Mouse (Mus musculus): ENCODE measurements around the gene Nuak2. TPM values are rescaled to one million over a fixed set of nuclear protein-coding genes. Genes with fewer than 3 reads are reported as not detected.
"Not testable (repeated sequence)": the region's sequence is repeated elsewhere in the genome, so short reads cannot be mapped to it uniquely, and the experiment has no call there.

Nuak2 gene
- polyA plus RNA-seq, 2 experiments, result 1.7 to 3.4 TPM

- Histone ChIP-seq H3K4me3 (replicated peaks; ENCODE audit: low read length) (no peak overlapping the region), H3K36me3 (ENCODE audit: control insufficient read depth, insufficient read depth, low read length) (no peaks in the 10 kb centered on the region), H3K27ac (replicated peaks; ENCODE audit: low read depth, low read length) (no peak overlapping the region), H3K9ac (ENCODE audit: low read depth, low read length, severe bottlenecking) (no peak overlapping the region), H3K27me3 (ENCODE audit: control insufficient read depth, insufficient read depth, low read length) (no peaks in the 10 kb centered on the region), H3K4me1 (ENCODE audit: control insufficient read depth, insufficient read depth, low read length) (no peaks in the 10 kb centered on the region), H3K4me2 (replicated peaks; ENCODE audit: low read depth, low read length, severe bottlenecking) (no peak overlapping the region), H3K9me3 (ENCODE audit: control insufficient read depth, low read length) (no peaks in the 10 kb centered on the region)
- no peak for DNase-seq (ENCODE audit: low spot score)
- TF ChIP-seq POLR2A (IDR thresholded peaks at IDR 0.05; ENCODE audit: borderline replicate concordance, extremely low read depth, insufficient read depth, insufficient read length), result no peak
- WGBS, result 70% methylated on average over 3 of the region's 3 CpGs
- ATAC-seq (ENCODE audit: low FRiP score, low read depth), result no peak
Observed at GRCm38 (mm10) chr1:132276694-132277093, 39.2 kb upstream of the Nuak2 start.

- H3K9ac ChIP-seq (ENCODE audit: low read depth, low read length, severe bottlenecking), result no peak overlapping the region
- no peaks in the 10 kb centered on the region for H3K27me3 ChIP-seq (ENCODE audit: control insufficient read depth, insufficient read depth, low read length)
- ATAC-seq (ENCODE audit: low FRiP score, low read depth) (no peak), DNase-seq (ENCODE audit: low spot score) (no peak)
- 59% methylated on average over 6 of the region's 6 CpGs for WGBS
- H3K4me2 ChIP-seq (replicated peaks; ENCODE audit: low read depth, low read length, severe bottlenecking), result no peak overlapping the region
- H3K27ac ChIP-seq (replicated peaks; ENCODE audit: low read depth, low read length), result no peak overlapping the region
- H3K9me3 ChIP-seq (ENCODE audit: control insufficient read depth, low read length), result no peaks in the 10 kb centered on the region
- H3K4me3 ChIP-seq (replicated peaks; ENCODE audit: low read length), result no peak overlapping the region
- H3K36me3 ChIP-seq (ENCODE audit: control insufficient read depth, insufficient read depth, low read length), result no peaks in the 10 kb centered on the region
- TF ChIP-seq POLR2A (IDR thresholded peaks at IDR 0.05; ENCODE audit: borderline replicate concordance, extremely low read depth, insufficient read depth, insufficient read length), result no peak
- H3K4me1 ChIP-seq (ENCODE audit: control insufficient read depth, insufficient read depth, low read length), result no peaks in the 10 kb centered on the region
Observed at GRCm38 (mm10) chr1:132277124-132277523, 38.8 kb upstream of the Nuak2 start.

- H3K27ac ChIP-seq (replicated peaks; ENCODE audit: low read depth, low read length); H3K9ac ChIP-seq (ENCODE audit: low read depth, low read length, severe bottlenecking); H3K4me2 ChIP-seq (replicated peaks; ENCODE audit: low read depth, low read length, severe bottlenecking); H3K36me3 ChIP-seq (ENCODE audit: control insufficient read depth, insufficient read depth, low read length); DNase-seq (ENCODE audit: low spot score); H3K27me3 ChIP-seq (ENCODE audit: control insufficient read depth, insufficient read depth, low read length); H3K4me3 ChIP-seq (replicated peaks; ENCODE audit: low read length); H3K9me3 ChIP-seq (ENCODE audit: control insufficient read depth, low read length); H3K4me1 ChIP-seq (ENCODE audit: control insufficient read depth, insufficient read depth, low read length); ATAC-seq (ENCODE audit: low FRiP score, low read depth): not testable (repeated sequence)
- WGBS, result 83% methylated on average over 6 of the region's 6 CpGs
Observed at GRCm38 (mm10) chr1:132280636-132281035, 35.3 kb upstream of the Nuak2 start.

- Histone ChIP-seq H3K27ac (replicated peaks; ENCODE audit: low read depth, low read length) (no peak overlapping the region), H3K36me3 (ENCODE audit: control insufficient read depth, insufficient read depth, low read length) (no peaks in the 10 kb centered on the region), H3K27me3 (ENCODE audit: control insufficient read depth, insufficient read depth, low read length) (no peaks in the 10 kb centered on the region), H3K4me3 (replicated peaks; ENCODE audit: low read length) (no peak overlapping the region), H3K9me3 (ENCODE audit: control insufficient read depth, low read length) (no peaks in the 10 kb centered on the region), H3K4me1 (ENCODE audit: control insufficient read depth, insufficient read depth, low read length) (no peaks in the 10 kb centered on the region), H3K9ac (ENCODE audit: low read depth, low read length, severe bottlenecking) (no peak overlapping the region), H3K4me2 (replicated peaks; ENCODE audit: low read depth, low read length, severe bottlenecking) (no peak overlapping the region)
- ATAC-seq (ENCODE audit: low FRiP score, low read depth) (no peak), DNase-seq (ENCODE audit: low spot score) (no peak)
- WGBS, result 23% methylated on average over 8 of the region's 8 CpGs
- no peak for TF ChIP-seq POLR2A (IDR thresholded peaks at IDR 0.05; ENCODE audit: borderline replicate concordance, extremely low read depth, insufficient read depth, insufficient read length)
Observed at GRCm38 (mm10) chr1:132281523-132282176, 34.3 kb upstream of the Nuak2 start.

GRCm38 (mm10) chr1:132282177-132282536, 33.8 kb upstream of the Nuak2 start:
- TF ChIP-seq POLR2A (IDR thresholded peaks at IDR 0.05; ENCODE audit: borderline replicate concordance, extremely low read depth, insufficient read depth, insufficient read length), result no peak

GRCm38 (mm10) chr1:132283018-132283417, 32.9 kb upstream of the Nuak2 start:
- ATAC-seq (ENCODE audit: low FRiP score, low read depth) (no peak), DNase-seq (ENCODE audit: low spot score) (no peak)
- WGBS, result 75% methylated on average over 13 of the region's 13 CpGs
- H3K36me3 ChIP-seq (ENCODE audit: control insufficient read depth, insufficient read depth, low read length), result no peaks in the 10 kb centered on the region
- H3K4me3 ChIP-seq (replicated peaks; ENCODE audit: low read length), result no peak overlapping the region
- H3K27me3 ChIP-seq (ENCODE audit: control insufficient read depth, insufficient read depth, low read length), result no peaks in the 10 kb centered on the region
- H3K9me3 ChIP-seq (ENCODE audit: control insufficient read depth, low read length), result no peaks in the 10 kb centered on the region
- no peak overlapping the region for H3K27ac ChIP-seq (replicated peaks; ENCODE audit: low read depth, low read length)
- H3K4me1 ChIP-seq (ENCODE audit: control insufficient read depth, insufficient read depth, low read length), result no peaks in the 10 kb centered on the region
- TF ChIP-seq POLR2A (IDR thresholded peaks at IDR 0.05; ENCODE audit: borderline replicate concordance, extremely low read depth, insufficient read depth, insufficient read length), result no peak
- no peak overlapping the region for H3K4me2 ChIP-seq (replicated peaks; ENCODE audit: low read depth, low read length, severe bottlenecking)
- no peak overlapping the region for H3K9ac ChIP-seq (ENCODE audit: low read depth, low read length, severe bottlenecking)

More at GRCm38 (mm10) chr1:132282177-132282536, 33.8 kb upstream of the Nuak2 start:
- no peak overlapping the region for H3K27ac ChIP-seq (replicated peaks; ENCODE audit: low read depth, low read length)
- ATAC-seq (ENCODE audit: low FRiP score, low read depth), result no peak
- no peaks in the 10 kb centered on the region for H3K4me1 ChIP-seq (ENCODE audit: control insufficient read depth, insufficient read depth, low read length)
- no peaks in the 10 kb centered on the region for H3K36me3 ChIP-seq (ENCODE audit: control insufficient read depth, insufficient read depth, low read length)
- H3K27me3 ChIP-seq (ENCODE audit: control insufficient read depth, insufficient read depth, low read length), result no peaks in the 10 kb centered on the region
- H3K4me3 ChIP-seq (replicated peaks; ENCODE audit: low read length), result no peak overlapping the region
- WGBS, result 91% methylated on average over 2 of the region's 2 CpGs
- DNase-seq (ENCODE audit: low spot score), result no peak
- no peaks in the 10 kb centered on the region for H3K9me3 ChIP-seq (ENCODE audit: control insufficient read depth, low read length)
- no peak overlapping the region for H3K9ac ChIP-seq (ENCODE audit: low read depth, low read length, severe bottlenecking)
- H3K4me2 ChIP-seq (replicated peaks; ENCODE audit: low read depth, low read length, severe bottlenecking), result no peak overlapping the region

All from limb, embryonic 14.5 days (tissue).